ENCODE assay signal across 8 mouse cellular contexts in the genomic region with DNA sequence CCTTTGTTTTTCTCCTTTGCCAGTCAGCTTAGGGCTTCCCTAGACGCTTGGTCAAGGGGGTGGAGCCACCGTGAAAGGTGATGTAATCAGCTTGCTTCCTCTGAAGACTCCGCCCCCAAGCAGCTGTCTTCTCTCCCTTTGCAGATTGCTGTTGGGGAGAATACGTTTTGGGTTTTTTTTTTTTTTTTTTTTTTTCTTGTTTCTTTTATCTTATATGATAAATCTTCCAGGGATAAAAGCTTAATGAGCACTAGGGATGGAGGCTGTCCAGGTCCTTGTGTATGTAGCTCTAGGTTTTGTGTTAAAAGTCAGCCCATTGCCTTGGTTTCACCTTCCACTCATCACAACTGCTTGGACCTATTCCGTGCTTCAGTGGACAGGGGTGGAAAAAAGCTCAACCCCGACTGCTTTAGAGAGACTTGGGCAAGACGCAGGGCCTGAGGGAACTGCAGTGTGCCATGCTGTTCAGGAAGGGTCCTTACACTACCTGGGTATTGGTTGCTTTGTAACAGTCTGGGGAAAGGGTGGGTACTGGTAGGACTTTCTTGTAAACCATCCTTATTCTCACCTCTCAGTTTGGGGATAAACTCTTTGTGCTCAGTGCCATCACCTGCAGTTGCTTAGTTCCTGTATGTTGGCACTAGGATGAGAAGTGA. TPM values are rescaled to one million over a fixed set of nuclear protein-coding genes. Genes with fewer than 3 reads are reported as not detected.
DNase-seq lines count a peak whose midpoint lies in the region; ATAC-seq lines count a peak whose summit lies in the region.

No protein-coding gene starts in this region.

- peaks cover 33% of the 10 kb centered on the region for H3K4me1 ChIP-seq in hindbrain, embryonic 16.5 days (ENCODE audit: control insufficient read depth, insufficient read depth, low read depth, low read length)

- WGBS in hindbrain, embryonic 16.5 days: 2% methylated on average over 7 of the region's 7 CpGs
- WGBS in macrophage (ENCODE audit: missing documents): 7% methylated on average over 5 of the region's 7 CpGs

- peak overlapping the region; percentile 67 for H3K4me3 ChIP-seq in hindbrain, embryonic 16.5 days (ENCODE audit: low read length)
- H3K4me3 ChIP-seq in macrophage (ENCODE audit: inconsistent target): peak overlapping the region; percentile 86

- DNase-seq in T-cell, adult 2 months (ENCODE audit: low spot score): peak; percentile 96
- peak; percentile 92 to 94 for DNase-seq in cerebellum, postnatal 36 days
- peak; percentile 87 to 94 for DNase-seq in frontal cortex, postnatal 36 days (ENCODE audit: low spot score in 2 of 2)
- DNase-seq in left cerebral cortex, adult 18-20 months (ENCODE audit: low spot score in 2 of 2): peak; percentile 92 to 93
- DNase-seq in right cerebral cortex, adult 18-20 months: peak; percentile 96
- peak; percentile 64 for DNase-seq in urinary bladder, postnatal 10 days (ENCODE audit: low spot score)

- H3K27me3 ChIP-seq in hindbrain, embryonic 16.5 days (replicated peaks; ENCODE audit: control insufficient read depth, insufficient read depth, low read length): no peaks in the 10 kb centered on the region

- H3K36me3 ChIP-seq in hindbrain, embryonic 16.5 days (ENCODE audit: control insufficient read depth, insufficient read depth, low read length): peaks cover 4% of the 10 kb centered on the region
- peaks cover 15% of the 10 kb centered on the region for H3K36me3 ChIP-seq in macrophage (ENCODE audit: inconsistent target)

- ATAC-seq in hindbrain, embryonic 16.5 days: peak; percentile 46

- peak overlapping the region; percentile 87 for H3K4me2 ChIP-seq in hindbrain, embryonic 16.5 days (ENCODE audit: low read length)

- peak overlapping the region; percentile 91 for H3K27ac ChIP-seq in hindbrain, embryonic 16.5 days (ENCODE audit: low read depth, low read length)
- H3K27ac ChIP-seq in macrophage: peak overlapping the region; percentile 98

- no peaks in the 10 kb centered on the region for H3K9me3 ChIP-seq in hindbrain, embryonic 16.5 days (ENCODE audit: control insufficient read depth, low read length)

- peaks cover 54% of the 10 kb centered on the region for H3K79me2 ChIP-seq in macrophage (ENCODE audit: inconsistent target)

- H3K9ac ChIP-seq in hindbrain, embryonic 16.5 days (ENCODE audit: low read depth, low read length): peak overlapping the region; percentile 88

RNA-seq across cellular contexts. Expression of a gene that starts 3.0 kb away (rescaled TPM):
- polyA plus RNA-seq in hindbrain, embryonic 16.5 days (2015; fragmentation: Nextera tagmentation; extraction: Ambion mirVana): 32.7 and 40.2 TPM in 2 replicates
- total RNA-seq in left cerebral cortex, adult 18-20 months (2021): 10 to 100 TPM; 62.9 to 63.7 TPM
- 100 to 1,000 TPM; 104 to 573 (median 202) TPM for total RNA-seq in macrophage (2018; cell fraction: chromatin; rRNA removed)
- 100 to 1,000 TPM in 5 of 26 experiments, 10 to 100 TPM in 21; 27.9 to 140 (median 53.2) TPM for total RNA-seq in macrophage (2018; cell fraction: cytosol; rRNA removed)
- 100 to 1,000 TPM; 136 to 628 (median 278) TPM for total RNA-seq in macrophage (2018; cell fraction: nucleus; rRNA removed)
- polyA plus RNA-seq in macrophage (2018): 27.4 to 97.8 TPM (median 35.0 TPM) in 3 replicates

RNA-seq across cellular contexts. Expression of a gene that starts 3.0 kb away (rescaled TPM):
- 59.6 and 67.4 TPM in 2 replicates for polyA plus RNA-seq in hindbrain, embryonic 16.5 days (2015; fragmentation: Nextera tagmentation; extraction: Ambion mirVana)
- 10 to 100 TPM; 39.9 to 41.3 TPM for total RNA-seq in left cerebral cortex, adult 18-20 months (2021)
- total RNA-seq in macrophage (2018; cell fraction: chromatin; rRNA removed): 10 to 100 TPM; 15.4 to 68.1 (median 46.5) TPM
- 10 to 100 TPM; 27.3 to 60.5 (median 42.1) TPM for total RNA-seq in macrophage (2018; cell fraction: cytosol; rRNA removed)
- total RNA-seq in macrophage (2018; cell fraction: nucleus; rRNA removed): 10 to 100 TPM; 20.7 to 84.5 (median 36.9) TPM
- 31.2 to 75.1 TPM (median 49.9 TPM) in 3 replicates for polyA plus RNA-seq in macrophage (2018)

RNA-seq across cellular contexts. Expression of a gene that starts 9.3 kb away (rescaled TPM):
- 287 and 393 TPM in 2 replicates for polyA plus RNA-seq in hindbrain, embryonic 16.5 days (2015; fragmentation: Nextera tagmentation; extraction: Ambion mirVana)
- 10 to 100 TPM; 53.6 to 56.3 TPM for total RNA-seq in left cerebral cortex, adult 18-20 months (2021)
- 100 to 1,000 TPM in 1 of 26 experiments, 10 to 100 TPM in 25; 45.7 to 106 (median 64.5) TPM for total RNA-seq in macrophage (2018; cell fraction: chromatin; rRNA removed)
- total RNA-seq in macrophage (2018; cell fraction: cytosol; rRNA removed): 10 to 100 TPM in 1 of 26 experiments, 1 to 10 TPM in 25; 3.7 to 10.7 (median 5.3) TPM
- 10 to 100 TPM; 13.1 to 86.8 (median 33.4) TPM for total RNA-seq in macrophage (2018; cell fraction: nucleus; rRNA removed)
- 3.8 to 11.5 TPM (median 6.7 TPM) in 3 replicates for polyA plus RNA-seq in macrophage (2018)

RNA-seq across cellular contexts. Expression of a gene that starts 22.0 kb away (rescaled TPM):
- 67.4 and 77.4 TPM in 2 replicates for polyA plus RNA-seq in hindbrain, embryonic 16.5 days (2015; fragmentation: Nextera tagmentation; extraction: Ambion mirVana)
- 10 to 100 TPM; 56.4 to 57.5 TPM for total RNA-seq in left cerebral cortex, adult 18-20 months (2021)
- 10 to 100 TPM in 22 of 26 experiments, 1 to 10 TPM in 4; 6.9 to 48.6 (median 29.3) TPM for total RNA-seq in macrophage (2018; cell fraction: chromatin; rRNA removed)
- 10 to 100 TPM; 14.6 to 34.3 (median 27.0) TPM for total RNA-seq in macrophage (2018; cell fraction: cytosol; rRNA removed)
- 10 to 100 TPM; 11.5 to 67.3 (median 26.9) TPM for total RNA-seq in macrophage (2018; cell fraction: nucleus; rRNA removed)
- polyA plus RNA-seq in macrophage (2018): 26.7 to 32.7 TPM (median 27.9 TPM) in 3 replicates

RNA-seq across cellular contexts. Expression of a gene that starts 39.6 kb away (rescaled TPM):
- 25.0 and 33.3 TPM in 2 replicates for polyA plus RNA-seq in hindbrain, embryonic 16.5 days (2015; fragmentation: Nextera tagmentation; extraction: Ambion mirVana)
- 10 to 100 TPM; 30.6 to 32.3 TPM for total RNA-seq in left cerebral cortex, adult 18-20 months (2021)
- 100 to 1,000 TPM in 2 of 26 experiments, 10 to 100 TPM in 24; 31.7 to 110 (median 62.7) TPM for total RNA-seq in macrophage (2018; cell fraction: chromatin; rRNA removed)
- total RNA-seq in macrophage (2018; cell fraction: cytosol; rRNA removed): 10 to 100 TPM; 17.1 to 28.5 (median 23.8) TPM
- total RNA-seq in macrophage (2018; cell fraction: nucleus; rRNA removed): 10 to 100 TPM; 29.0 to 70.8 (median 43.2) TPM
- 19.3 to 24.2 TPM (median 19.8 TPM) in 3 replicates for polyA plus RNA-seq in macrophage (2018)

Comparison
In these comparisons a context has a peak if more than half of its experiments do, and no peak if none do; other contexts are left out.
1. Peak in every context shown above with its lines: DNase-seq, ATAC-seq, H3K4me3 ChIP-seq and H3K27ac ChIP-seq.
2. RNA of a gene that starts 9.3 kb away (polyA plus RNA-seq): 287 to 393 TPM in hindbrain, embryonic 16.5 days; 3.8 to 11.5 TPM in macrophage; every median in the first group is over 10 times any median in the second.